Mouse (Mus musculus) neutrophil, adult 5-6 weeks (primary cell): ENCODE results near the gene Snx3. TPM values are rescaled to one million over a fixed set of nuclear protein-coding genes. Genes with fewer than 3 reads are reported as not detected.

Experiments used
- total RNA-seq: library from RNA; stranded (forward); fragments of 200-1000 nt; gene quantifications from 2 replicates; pipeline ENCODE4 v1.2.3, GENCODE M21; 2017

The Snx3 gene
- total RNA-seq, 1 experiment from 2014 or later = 62.6 TPM

Other genes with a start within 250 kb of the Snx3 start
- 77.1 and 80.1 TPM in 2 replicates for gene Foxo3, start 225.3 kb upstream of the Snx3 start, total RNA-seq
- 6.4 and 7.1 TPM in 2 replicates for gene Afg1l, start 23.5 kb upstream of the Snx3 start, total RNA-seq
- not detected in 2 replicates for gene Nr2e1, start 81.6 kb downstream of the Snx3 start, total RNA-seq
- gene Ostm1, start 81.8 kb downstream of the Snx3 start, total RNA-seq = 47.6 and 50.1 TPM in 2 replicates